Mouse (Mus musculus): ENCODE measurements at regions not wholly inside any gene's neighbourhood (a gene's known extent, or its start where the extent isn't known, plus 50 kb on each side); places are given as distances from the start of the nearest gene placed in this dataset.
A peak's percentile ranks its signal among the peaks of the same experiment; 100 is the strongest.

DNA sequence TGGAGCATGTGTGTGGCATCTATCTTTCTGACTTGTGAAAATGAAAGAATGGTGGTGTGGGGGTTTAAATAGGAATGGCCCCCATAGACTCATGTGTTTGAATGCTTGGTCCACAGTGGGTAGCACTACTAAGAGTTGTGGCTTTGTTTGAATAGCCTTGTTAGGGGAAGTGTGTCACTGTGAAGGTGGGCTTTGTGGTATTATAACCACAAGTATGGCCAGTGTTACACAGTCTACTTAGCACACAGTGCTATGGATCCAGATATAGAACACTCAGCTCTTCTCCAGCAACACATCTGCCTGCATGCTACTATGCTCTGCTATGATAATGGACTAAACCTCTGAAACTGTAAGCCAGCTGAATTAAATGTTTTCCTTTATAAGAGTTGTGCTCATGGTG is 184.9 kb downstream of the Gm11361 start:
- DNase-seq (ENCODE audit: low spot score): no peak

DNA sequence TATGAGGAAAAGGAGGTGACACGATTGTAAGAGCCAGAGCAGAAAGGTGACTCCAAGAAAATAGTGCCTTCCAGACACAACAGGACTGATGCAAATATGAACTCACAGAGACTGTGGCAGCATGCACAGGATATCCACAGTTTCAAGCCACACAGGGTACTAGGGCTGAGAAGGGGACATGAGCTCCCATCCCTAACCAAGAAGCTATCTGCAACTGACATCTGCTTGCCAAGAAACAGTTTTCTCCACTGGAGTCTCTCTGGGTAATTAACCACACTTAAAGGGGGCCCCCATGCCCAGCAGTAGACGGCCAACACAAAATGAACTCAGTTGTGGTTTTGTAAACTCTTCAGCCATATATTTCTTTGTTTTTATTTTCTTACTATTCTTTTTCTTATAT is 176.1 kb downstream of the Gm11361 start:
- no peak for DNase-seq (ENCODE audit: low spot score)

DNA sequence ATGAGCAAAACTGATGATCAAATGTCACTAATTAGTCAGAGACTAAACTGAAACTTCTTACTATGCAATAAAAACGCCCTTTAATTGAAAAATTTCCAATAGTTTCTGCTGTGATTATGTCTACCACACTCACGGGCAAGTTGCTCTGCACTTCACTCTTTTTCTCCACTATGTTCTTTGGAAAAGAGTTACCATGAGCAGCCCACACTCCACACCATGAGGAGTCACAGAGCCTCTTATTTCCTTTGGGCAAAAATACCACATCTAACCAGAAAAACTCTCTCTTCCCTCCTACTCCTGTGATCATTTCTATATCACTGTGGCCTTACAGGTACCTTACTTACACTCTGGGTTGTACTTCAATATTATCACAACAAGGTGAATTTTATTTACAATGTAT is 174.7 kb downstream of the Gm11361 start:
- DNase-seq (ENCODE audit: low spot score): no peak

DNA sequence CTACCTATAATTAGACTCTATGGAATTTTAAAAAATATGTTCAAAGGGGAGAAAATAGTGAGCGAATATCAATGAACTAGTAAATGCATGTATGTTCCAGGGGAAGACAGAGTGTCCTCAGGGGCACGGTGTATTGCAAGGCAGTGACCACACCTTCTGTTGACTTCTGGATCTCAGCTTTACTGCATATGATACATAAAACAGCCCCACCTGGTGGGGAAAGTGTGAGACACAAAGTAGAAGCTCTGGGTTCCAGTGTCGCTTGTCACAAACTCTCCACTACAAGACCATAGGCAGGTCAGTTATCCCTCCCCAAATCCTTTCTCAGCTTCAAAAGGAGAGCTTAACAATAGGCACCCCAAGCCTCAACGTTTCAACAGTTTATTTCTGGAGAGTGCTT is 168.8 kb downstream of the Gm11361 start:
- no peak for DNase-seq (ENCODE audit: low spot score)

DNA sequence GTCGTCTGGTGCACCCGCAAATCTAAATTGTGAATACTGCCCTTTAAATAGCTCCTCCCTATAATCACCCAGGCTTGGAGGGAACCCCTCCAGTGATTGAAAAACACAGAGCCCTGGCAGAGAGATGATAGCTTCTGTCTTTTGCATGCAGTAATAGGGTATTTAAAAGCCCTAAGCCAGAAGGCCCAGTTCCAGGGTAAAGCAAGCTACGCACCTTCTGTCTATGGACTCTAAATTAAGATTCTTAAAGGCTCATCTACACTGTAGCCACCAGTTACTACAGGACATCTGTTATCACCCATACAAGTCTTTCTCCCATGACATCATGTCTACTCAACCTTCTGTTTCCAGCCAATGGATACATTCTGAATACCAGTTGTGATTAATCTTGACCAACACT is 167.8 kb downstream of the Gm11361 start:
- DNase-seq (ENCODE audit: low spot score): no peak

DNA sequence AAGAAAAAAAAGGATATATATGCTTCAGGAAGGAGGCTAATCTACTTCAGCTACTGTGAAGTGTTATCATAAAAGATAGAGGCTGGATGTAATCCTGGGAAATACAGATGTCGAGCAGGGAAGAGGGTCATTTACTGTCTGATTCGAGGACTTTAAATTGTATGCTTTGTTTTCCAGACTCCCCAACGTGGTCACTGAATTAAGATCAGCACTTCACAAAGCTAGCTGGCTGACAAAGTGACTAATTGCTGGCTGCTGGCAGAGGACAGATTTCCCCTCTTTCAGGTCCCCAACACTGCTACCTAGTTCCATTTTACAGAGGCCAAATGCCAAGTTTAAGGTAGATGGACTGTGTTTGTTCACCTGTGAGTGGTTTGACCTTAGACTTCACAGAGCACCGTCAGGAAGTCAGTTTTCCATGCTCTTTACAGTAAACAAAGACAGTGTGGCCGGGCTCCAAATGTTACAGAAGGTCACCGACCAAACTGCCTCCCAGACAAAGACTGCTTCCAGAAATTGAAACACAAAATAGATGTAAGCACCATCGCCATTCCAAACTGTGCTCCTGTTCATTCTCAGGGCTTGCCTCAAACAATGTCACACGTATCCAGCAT is 167.2 kb downstream of the Gm11361 start:
- DNase-seq (ENCODE audit: low spot score): no peak

DNA sequence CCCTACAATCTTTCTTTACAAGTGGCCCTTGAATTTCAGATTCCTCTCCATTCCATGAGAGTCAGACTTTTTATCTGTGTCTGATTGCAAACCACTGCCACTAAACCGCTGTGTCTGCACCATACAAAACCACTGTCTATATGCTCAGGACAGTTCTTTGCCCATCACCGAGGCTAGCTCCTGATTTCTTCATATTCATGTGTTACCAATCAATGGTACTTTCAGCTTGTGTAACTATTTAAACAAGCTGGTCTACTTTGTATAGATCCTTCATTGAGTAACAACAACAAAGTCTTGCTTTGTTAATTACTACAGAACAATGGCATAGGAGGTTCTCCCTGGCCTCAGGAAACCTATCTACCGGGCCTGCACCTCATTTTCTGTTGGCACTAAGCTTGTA is 164.0 kb downstream of the Gm11361 start:
- no peak for DNase-seq (ENCODE audit: low spot score)

DNA sequence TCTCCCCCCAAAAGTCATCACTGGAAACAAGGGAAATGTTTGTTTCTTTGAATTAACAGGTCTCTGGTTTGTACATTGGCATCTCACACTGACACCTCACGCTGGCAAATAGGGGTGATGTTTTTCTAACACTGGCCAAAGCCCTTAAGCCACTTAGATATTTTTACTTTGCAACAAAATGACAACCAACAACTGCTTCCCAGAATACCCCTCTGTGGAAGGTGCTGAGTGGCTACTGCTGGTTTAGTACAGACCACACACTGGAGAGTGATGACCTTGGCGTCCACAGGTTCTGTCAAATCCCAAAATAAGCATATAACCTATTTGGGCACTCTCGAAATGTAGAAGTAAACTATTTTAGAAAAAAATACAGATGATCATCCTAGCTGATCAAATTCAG is 163.3 kb downstream of the Gm11361 start:
- DNase-seq (ENCODE audit: low spot score): no peak

DNA sequence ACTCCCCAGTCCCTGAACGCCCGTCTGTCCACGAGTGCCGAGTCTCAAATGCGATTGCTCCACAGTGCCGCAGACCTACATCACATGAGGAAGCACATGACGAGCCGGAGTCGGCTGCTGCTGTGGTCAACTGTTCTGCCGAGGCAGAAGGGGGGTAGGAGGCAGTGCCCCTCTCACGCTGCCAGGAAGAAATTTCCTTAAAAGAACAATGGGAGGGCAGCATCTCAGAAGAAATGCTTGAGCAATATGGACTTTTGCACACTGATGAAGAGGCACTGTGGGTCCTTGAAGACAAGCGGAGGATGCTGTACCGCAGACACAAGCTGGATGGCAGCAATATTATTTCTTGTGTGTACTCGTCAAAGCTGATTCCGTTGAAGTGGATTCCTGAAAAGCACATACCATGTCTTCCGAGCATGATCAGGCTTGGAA is 162.6 kb downstream of the Gm11361 start:
- DNase-seq (ENCODE audit: low spot score): peak; percentile 73

DNA sequence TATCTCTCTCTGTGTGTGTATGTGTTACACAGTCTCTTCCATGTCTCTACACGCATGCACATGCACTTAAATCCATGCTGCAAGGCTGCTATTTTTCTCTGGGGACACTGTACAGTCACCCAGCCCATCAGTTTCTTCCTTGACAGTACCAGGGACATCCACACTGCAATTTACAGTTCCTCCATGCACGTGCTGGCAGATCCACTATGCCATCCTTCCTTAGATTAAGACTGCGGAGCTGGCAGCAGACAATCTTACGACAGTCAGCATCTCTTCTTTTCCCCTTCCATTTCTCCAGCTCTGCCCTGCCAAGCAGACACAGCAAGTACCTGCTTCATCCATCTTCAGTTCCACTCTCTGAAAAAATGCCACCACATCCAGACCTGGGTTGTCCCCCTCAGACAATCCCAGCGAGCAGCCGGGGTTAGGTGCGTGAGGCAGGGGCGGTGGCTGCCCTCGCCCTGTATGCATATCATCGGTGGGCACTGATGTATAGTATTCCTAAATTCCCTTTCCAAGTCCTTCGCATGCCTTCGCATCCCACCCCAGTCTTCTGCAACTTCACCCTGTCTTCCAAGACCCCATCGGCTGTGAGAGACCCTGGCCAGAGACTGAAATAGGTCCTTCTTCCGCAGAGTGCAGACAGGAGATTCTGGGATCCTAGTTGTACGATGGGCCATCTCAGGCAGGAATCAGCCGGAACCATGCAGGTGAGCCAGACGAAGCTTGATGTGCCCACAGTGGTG is 161.8 kb downstream of the Gm11361 start:
- peak; percentile 17 for DNase-seq (ENCODE audit: low spot score)

DNA sequence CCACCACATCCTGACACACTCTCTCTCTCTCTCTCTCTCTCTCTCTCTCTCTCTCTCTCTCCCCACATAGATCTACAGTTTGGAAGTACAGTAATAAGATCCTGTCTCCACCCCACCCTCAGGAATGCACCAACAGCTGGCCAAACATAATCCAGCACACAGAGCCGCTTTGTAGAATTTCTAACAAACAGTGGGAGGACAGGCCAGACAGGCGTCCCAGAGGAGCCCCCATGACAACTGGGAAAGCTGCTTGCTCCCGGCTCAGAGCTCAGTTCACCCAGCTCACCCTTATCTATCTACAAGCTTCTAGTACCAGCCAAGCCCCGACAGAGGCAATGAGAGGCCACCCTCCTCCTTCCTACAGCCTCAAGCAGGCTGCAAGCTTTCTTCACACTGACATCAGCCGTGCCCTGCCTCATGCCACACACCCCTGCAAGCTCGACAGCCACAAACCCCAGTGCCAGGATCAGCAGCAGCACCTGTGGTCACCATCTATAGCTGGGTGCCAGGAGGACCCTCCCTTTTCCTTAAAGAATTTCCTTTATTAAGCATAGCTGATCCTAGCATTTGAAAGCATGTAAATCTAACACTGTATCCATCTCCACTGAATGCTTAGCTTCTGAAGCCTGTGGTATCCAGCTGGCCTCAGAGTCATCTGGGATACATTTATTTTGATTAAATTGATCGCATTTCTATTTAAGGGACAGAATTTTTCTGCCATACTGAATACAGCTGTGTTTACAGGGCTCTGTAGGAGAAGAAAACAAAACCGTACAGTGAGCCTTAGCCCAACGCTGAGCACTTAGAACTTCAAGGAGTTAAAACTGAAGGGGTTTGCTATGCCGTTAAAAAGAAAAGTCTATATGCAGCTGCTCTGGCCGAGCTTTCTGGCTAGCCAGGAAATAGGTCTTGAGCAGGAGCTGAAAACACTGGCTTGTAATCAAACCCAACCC is 160.9 kb downstream of the Gm11361 start:
- DNase-seq (ENCODE audit: low spot score): peak; percentile 68

DNA sequence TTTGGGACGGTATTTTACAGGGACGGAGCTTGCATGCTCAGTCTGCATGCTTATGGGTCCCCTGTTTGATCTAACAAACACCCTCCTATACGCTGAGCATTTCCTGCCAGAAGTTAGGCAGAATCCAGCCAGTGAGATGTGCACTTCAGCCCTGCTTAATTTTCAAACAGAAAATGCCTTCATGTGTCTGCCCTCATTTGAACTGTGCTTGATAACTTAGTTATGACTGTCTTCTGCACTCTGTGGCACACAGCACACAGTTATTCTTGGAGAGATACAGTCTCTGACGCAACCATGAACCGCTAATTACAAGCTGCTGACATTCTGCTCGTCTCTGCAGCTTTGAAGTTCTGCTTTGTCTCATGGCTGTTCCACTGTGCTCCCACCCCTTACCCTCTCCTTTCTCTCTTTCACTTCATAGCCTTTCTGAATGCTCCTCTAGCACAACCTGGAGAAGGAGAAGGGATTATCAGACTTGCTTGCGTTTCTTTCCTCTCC is 160.2 kb downstream of the Gm11361 start:
- DNase-seq (ENCODE audit: low spot score): peak; percentile 69

DNA sequence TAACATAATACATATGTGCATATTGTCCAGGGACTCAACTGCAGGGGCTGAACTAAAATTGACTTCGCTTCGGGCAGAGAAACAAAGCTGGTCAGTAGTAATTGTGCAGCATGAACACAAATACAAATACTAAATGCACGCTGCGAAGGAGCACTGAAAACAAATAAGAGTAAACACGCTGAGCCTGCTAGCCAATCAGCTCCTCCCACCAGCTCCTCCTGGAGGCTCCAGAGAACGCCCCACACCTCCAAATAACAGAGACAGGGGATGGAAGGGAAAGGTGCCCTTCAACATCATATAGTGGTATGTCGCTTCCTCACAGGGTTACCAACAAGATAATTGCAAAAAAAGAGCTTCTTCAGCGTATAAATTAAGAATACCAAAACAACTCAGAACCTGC is 159.6 kb downstream of the Gm11361 start:
- DNase-seq (ENCODE audit: low spot score): peak; percentile 44

DNA sequence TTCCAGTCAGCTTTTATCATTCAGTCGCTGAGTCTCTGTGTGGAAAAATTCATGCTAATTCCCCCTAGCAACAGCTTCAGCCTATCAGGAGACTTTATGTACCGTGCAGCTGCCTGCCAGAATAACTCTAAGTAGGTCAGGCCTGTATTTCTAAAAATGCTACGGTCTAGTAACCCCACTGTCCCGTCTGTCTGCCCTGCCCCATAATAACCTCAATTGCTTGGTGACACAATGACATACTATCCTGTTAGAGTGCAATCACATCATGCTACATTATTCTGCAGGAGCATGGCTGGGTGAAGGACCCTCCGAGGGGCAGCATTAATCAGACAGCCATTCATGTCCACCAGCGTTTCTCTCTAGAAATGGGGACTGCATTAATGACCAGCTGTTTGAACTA is 158.9 kb downstream of the Gm11361 start:
- peak; percentile 76 for DNase-seq (ENCODE audit: low spot score)

DNA sequence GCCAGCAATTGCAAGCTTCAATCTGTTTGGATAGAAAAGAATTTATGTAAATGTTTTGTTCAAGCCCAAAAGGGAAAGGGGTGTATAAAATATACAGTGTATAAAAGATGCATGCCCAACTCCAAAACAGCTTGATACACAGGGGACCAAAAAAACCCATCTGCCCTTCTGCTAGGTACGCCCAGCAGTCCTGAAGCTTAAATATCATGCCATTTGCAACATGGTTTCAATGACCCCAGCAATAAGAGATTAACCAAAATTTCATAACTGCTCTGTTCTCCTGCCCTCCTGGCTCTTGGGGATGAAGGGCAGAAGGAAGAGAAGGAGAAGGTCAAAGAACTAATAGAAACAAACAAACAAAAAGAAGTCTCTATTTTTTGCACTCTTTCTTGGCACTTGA is 158.4 kb downstream of the Gm11361 start:
- DNase-seq (ENCODE audit: low spot score): peak; percentile 10

DNA sequence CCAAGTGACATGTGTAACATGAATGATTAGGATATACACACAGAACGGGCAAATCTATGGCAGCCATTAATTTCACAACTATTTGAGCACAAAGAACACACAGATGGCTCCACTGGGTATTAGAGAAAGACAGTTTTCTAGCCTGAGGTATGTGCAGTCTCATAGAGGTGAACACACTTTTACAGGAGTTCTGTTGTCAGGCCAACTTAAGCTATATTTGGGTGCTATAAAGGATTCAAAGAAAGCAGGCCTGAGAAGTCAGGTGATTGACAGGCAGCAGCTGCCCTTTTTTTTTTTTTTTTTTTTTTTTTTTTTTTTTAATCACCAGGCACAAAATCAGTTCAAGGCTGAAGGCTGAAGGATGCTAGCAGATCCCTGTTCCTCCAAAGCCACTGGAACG is 153.0 kb downstream of the Gm11361 start:
- no peak for DNase-seq (ENCODE audit: low spot score)

DNA sequence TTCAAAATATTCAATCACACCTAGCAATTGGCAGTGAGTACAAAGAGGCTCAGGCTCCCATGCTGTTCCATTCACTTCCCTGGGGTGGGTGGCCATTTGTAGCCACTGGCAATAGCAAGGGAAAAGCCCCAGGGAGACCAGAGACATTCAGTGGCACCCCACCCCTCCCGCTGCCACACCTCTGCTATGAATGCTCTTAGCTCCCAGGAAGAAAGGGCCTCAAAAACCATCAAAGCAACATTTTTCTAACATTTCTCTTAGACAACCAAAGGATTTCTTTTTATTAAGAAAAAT is 152.2 kb downstream of the Gm11361 start:
- DNase-seq (ENCODE audit: low spot score): no peak

DNA sequence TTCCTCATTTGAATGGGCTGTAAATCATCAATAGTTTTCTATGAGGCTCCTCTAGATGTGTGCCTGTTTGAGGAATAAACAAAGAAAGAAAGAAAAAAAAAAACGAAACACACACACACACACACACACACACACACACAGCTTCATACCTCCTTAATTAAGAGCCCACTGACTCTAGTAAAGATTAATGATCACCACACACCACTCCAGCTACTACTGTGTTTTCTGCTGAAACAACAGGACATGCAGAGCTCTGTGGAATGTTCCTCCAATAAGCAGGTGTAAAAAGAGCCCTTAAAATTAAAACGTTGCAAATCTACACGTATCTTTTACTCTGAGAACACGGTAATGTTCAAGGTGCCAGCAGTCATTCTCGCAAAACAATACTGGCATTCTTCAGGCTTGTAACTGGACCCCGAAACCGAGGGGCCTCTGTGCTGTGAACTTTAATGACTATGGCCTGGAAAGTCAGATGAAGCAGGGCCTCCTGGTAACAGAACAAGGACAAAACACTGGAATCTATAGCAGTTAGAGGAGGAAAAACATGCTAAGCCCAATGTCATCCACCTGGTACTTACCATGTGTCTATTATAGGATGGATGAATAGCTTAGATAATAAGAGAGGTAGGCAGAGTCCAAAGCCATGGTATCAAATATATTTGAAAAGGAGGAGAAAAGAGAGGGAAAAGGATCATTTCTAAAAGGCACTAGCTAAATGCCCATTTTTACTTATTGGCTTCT is 151.7 kb downstream of the Gm11361 start:
- DNase-seq (ENCODE audit: low spot score): no peak

DNA sequence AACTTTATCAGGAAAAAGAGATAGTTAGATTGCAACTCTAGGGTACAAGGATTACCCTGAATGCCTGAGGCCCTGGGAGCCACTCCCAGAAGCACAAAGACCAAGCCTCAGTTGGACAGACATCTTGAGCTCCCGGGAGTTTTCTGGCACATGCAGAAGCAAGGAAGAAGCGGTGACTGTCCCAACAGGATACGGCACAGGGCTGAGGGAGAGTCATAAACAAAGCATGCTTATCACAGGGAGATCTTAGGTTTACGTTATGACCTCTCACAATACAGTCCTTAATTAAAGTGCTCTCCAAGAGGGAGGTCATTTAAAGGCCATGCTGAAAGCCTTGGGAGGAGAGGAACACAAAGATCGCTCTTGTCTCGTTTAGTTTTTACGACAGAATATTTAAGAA is 143.1 kb downstream of the Gm11361 start:
- DNase-seq (ENCODE audit: low spot score): peak; percentile 13

Measured in MN1 (cell line).